28 mouse cellular contexts compared by ENCODE assay signal in the genomic region with DNA sequence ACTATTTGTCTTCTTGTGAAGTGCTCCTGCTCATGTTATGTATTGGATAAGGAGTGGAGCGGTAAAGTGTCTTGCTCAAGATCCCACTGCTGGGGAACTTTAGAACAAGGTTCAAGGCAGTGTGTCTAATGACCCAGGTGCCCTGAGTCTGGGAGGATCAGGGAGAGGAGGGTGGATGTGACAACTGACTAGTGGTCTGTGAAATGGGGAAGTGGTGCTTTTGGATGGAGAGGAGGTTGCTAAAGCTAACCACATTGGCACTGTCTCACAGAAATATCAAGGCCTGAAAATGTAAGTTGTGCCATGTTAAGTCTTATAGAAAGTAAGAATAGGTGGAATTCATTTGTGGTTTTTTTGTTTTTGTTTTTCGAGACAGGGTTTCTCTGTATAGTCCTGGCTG. TPM values are rescaled to one million over a fixed set of nuclear protein-coding genes. Genes with fewer than 3 reads are reported as not detected.
DNase-seq lines count a peak whose midpoint lies in the region; ATAC-seq and TF ChIP-seq lines count a peak whose summit lies in the region.
"Had no signal": no experiment of that assay in that cellular context is flagged by ENCODE, and none has a peak within 500 bp of the region (broad histone marks: within the 10 kb centered on the region; RNA-seq: fewer than 3 reads in every experiment).

No protein-coding gene starts in this region.

- H3K36me3 ChIP-seq in liver, embryonic 16.5 days (ENCODE audit: control insufficient read depth, insufficient read depth): peaks cover 92% of the 10 kb centered on the region
- H3K36me3 ChIP-seq in liver, embryonic 12.5 days: peaks cover 100% of the 10 kb centered on the region
- H3K36me3 ChIP-seq in CH12.LX (replicated peaks in 1 of 2; ENCODE audit: control insufficient read depth in 1 of 2, insufficient read depth in 1 of 2, low read length in 1 of 2): peaks cover 86 to 95% of the 10 kb centered on the region in 2 experiments
- peaks cover 17% of the 10 kb centered on the region; the same call in 1 of the 2 replicates for H3K36me3 ChIP-seq in midbrain, postnatal 0 days (ENCODE audit: insufficient read depth, low read length)

- no peak for TF ChIP-seq RAD21 in CH12.LX (IDR thresholded peaks at IDR 0.05; ENCODE audit: low read depth, low read length)

- no peaks in the 10 kb centered on the region for H3K27me3 ChIP-seq in liver, embryonic 16.5 days (ENCODE audit: control insufficient read depth, insufficient read depth, low read depth, low read length)
- no peaks in the 10 kb centered on the region for H3K27me3 ChIP-seq in liver, embryonic 12.5 days (replicated peaks)
- H3K27me3 ChIP-seq in CH12.LX (replicated peaks): no peaks in the 10 kb centered on the region
- H3K27me3 ChIP-seq in midbrain, postnatal 0 days (ENCODE audit: insufficient read depth, low read length): no peaks in the 10 kb centered on the region
- H3K27me3 ChIP-seq: forebrain, embryonic 12.5 days; midbrain, embryonic 12.5 days; Patski had no signal

- no peaks in the 10 kb centered on the region for H3K9me3 ChIP-seq in liver, embryonic 16.5 days (replicated peaks; ENCODE audit: control insufficient read depth, low read length)
- no peaks in the 10 kb centered on the region for H3K9me3 ChIP-seq in liver, embryonic 12.5 days (replicated peaks)
- H3K9me3 ChIP-seq in CH12.LX (replicated peaks; ENCODE audit: low read length): no peaks in the 10 kb centered on the region
- no peaks in the 10 kb centered on the region for H3K9me3 ChIP-seq in midbrain, postnatal 0 days (ENCODE audit: low read length)
- H3K9me3 ChIP-seq: forebrain, embryonic 12.5 days; midbrain, embryonic 12.5 days had no signal

- no peak for TF ChIP-seq POLR2A in CH12.LX (IDR thresholded peaks at IDR 0.05; ENCODE audit: low read depth, low read length)

- no peak overlapping the region for H3K4me3 ChIP-seq in liver, embryonic 16.5 days (ENCODE audit: low read depth, low read length)
- no peak overlapping the region for H3K4me3 ChIP-seq in liver, embryonic 12.5 days
- no peak overlapping the region for H3K4me3 ChIP-seq in CH12.LX (replicated peaks in 1 of 3; ENCODE audit: low read depth in 2 of 3, low read length in 2 of 3, poor library complexity in 1 of 3)
- H3K4me3 ChIP-seq in midbrain, postnatal 0 days (ENCODE audit: low read depth, low read length): no peak overlapping the region
- H3K4me3 ChIP-seq: forebrain, embryonic 12.5 days; layer of hippocampus, adult 2 months; midbrain, embryonic 12.5 days had no signal

- in situ Hi-C loops in CH12.LX (cut with MboI; ENCODE audit: low pct_ligation_motif_present, low pct_unique_long_range_greater_than_20kb, low sequenced_read_pairs): no loop called here

- peak; percentile 70 for TF ChIP-seq EP300 in CH12.LX (IDR thresholded peaks at IDR 0.05; ENCODE audit: low read length)

- dilution Hi-C loops in CH12.LX (cut with MboI; ENCODE audit: extremely low pct_ligation_motif_present, extremely low pct_unique_long_range_greater_than_20kb, low sequenced_read_pairs): no loop called here

- TF ChIP-seq CTCF in CH12.LX (conservative IDR thresholded peaks at IDR 0.05 in 1 of 2, IDR thresholded peaks at IDR 0.05 in 1 of 2; ENCODE audit: low read depth in 2 of 2, low read length in 2 of 2): no peak
- TF ChIP-seq CTCF in midbrain, postnatal 0 days (IDR thresholded peaks at IDR 0.05): no peak

- H3K4me2 ChIP-seq in liver, embryonic 16.5 days (ENCODE audit: low read depth, low read length): no peak overlapping the region
- no peak overlapping the region for H3K4me2 ChIP-seq in liver, embryonic 12.5 days
- H3K4me2 ChIP-seq in CH12.LX (ENCODE audit: insufficient read depth, low read depth, poor library complexity, severe bottlenecking): no peak overlapping the region
- no peak overlapping the region for H3K4me2 ChIP-seq in midbrain, postnatal 0 days (ENCODE audit: low read depth, low read length, poor library complexity, severe bottlenecking)
- H3K4me2 ChIP-seq: forebrain, embryonic 12.5 days; heart, embryonic 11.5 days; hindbrain, embryonic 14.5 days; midbrain, embryonic 12.5 days had no signal

- peak; percentile 15; the same call in 1 of the 2 replicates for ATAC-seq in liver, embryonic 16.5 days (ENCODE audit: low read depth)
- ATAC-seq in liver, embryonic 12.5 days: no peak
- peak; percentile 96 for ATAC-seq in granulocyte monocyte progenitor cell, adult 5-6 weeks (replicated peaks; ENCODE audit: poor library complexity, severe bottlenecking)
- peak; percentile 69; the same call in 1 of the 2 replicates for ATAC-seq in neutrophil, adult 5-6 weeks (ENCODE audit: extremely low read depth, insufficient number of reproducible peaks, low FRiP score, poor library complexity, severe bottlenecking)
- no peak for ATAC-seq in midbrain, postnatal 0 days (ENCODE audit: low FRiP score)
- no peak for ATAC-seq in erythroblast, adult 5-6 weeks (replicated peaks; ENCODE audit: low FRiP score, poor library complexity, severe bottlenecking)
- ATAC-seq: forebrain, postnatal 0 days; Patski had no signal

- H3K9ac ChIP-seq in liver, embryonic 16.5 days (ENCODE audit: low read depth, low read length): no peak overlapping the region
- no peak overlapping the region for H3K9ac ChIP-seq in liver, embryonic 12.5 days
- H3K9ac ChIP-seq in CH12.LX (ENCODE audit: insufficient read depth, low read depth): no peak overlapping the region
- H3K9ac ChIP-seq in midbrain, postnatal 0 days (replicated peaks; ENCODE audit: low read length, poor library complexity, severe bottlenecking): no peak overlapping the region
- H3K9ac ChIP-seq: forebrain, embryonic 12.5 days; forebrain, postnatal 0 days; hindbrain, embryonic 14.5 days; midbrain, embryonic 12.5 days had no signal

- H3K4me1 ChIP-seq in liver, embryonic 16.5 days (ENCODE audit: control insufficient read depth, low read depth, low read length): no peaks in the 10 kb centered on the region
- no peaks in the 10 kb centered on the region for H3K4me1 ChIP-seq in liver, embryonic 12.5 days
- H3K4me1 ChIP-seq in CH12.LX (ENCODE audit: control insufficient read depth in 1 of 2, insufficient read depth in 2 of 2): peaks cover 0 to 52% of the 10 kb centered on the region in 2 experiments; a peak in 3 of 4 replicates
- H3K4me1 ChIP-seq in midbrain, postnatal 0 days (ENCODE audit: insufficient read depth, low read length): no peaks in the 10 kb centered on the region
- H3K4me1 ChIP-seq: forebrain, embryonic 12.5 days; midbrain, embryonic 12.5 days had no signal

- WGBS in liver, embryonic 16.5 days (ENCODE audit: insufficient replicate concordance): 70% methylated on average over 2 of the region's 2 CpGs
- 90% methylated on average over 2 of the region's 2 CpGs for WGBS in liver, embryonic 12.5 days (ENCODE audit: insufficient replicate concordance)
- WGBS in midbrain, postnatal 0 days: 97% methylated on average over 2 of the region's 2 CpGs

- DNase-seq in CH12.LX (ENCODE audit: extremely low read depth): peak; percentile 79
- DNase-seq in midbrain, postnatal 0 days (ENCODE audit: low spot score): no peak
- DNase-seq in retina, postnatal 1 day: no peak
- DNase-seq: adrenal gland, postnatal 14 days; cerebellum, adult 11-12 months; cerebellum, adult 9-11 months; forebrain, postnatal 0 days; gastrocnemius, postnatal 14 days; heart, adult 18-20 months; heart, postnatal 4 days; kidney, adult 2 months; kidney, postnatal 36 days; liver; lung, adult 18-20 months; lung, postnatal 10 days; right cerebral cortex, postnatal 25 days; thymus, postnatal 14 days had no signal

- H3K79me2 ChIP-seq in CH12.LX (replicated peaks; ENCODE audit: control insufficient read depth, extremely low read depth, insufficient read depth, poor library complexity, severe bottlenecking): peaks cover 3% of the 10 kb centered on the region

- no peak overlapping the region for H3K27ac ChIP-seq in liver, embryonic 16.5 days (ENCODE audit: low read length)
- H3K27ac ChIP-seq in liver, embryonic 12.5 days: no peak overlapping the region
- H3K27ac ChIP-seq in CH12.LX (ENCODE audit: insufficient read depth, low read depth): no peak overlapping the region
- H3K27ac ChIP-seq in midbrain, postnatal 0 days (ENCODE audit: low read depth, low read length): no peak overlapping the region
- H3K27ac ChIP-seq: forebrain, embryonic 12.5 days; hindbrain, embryonic 14.5 days; layer of hippocampus, adult 2 months; midbrain, embryonic 12.5 days had no signal

TF ChIP-seq in CH12.LX, 34 proteins besides CTCF, POLR2A, EP300 and RAD21:
- TF ChIP-seq MYC (IDR thresholded peaks at IDR 0.05; ENCODE audit: low read depth, low read length) (no peak), IRF4 (IDR thresholded peaks at IDR 0.05; ENCODE audit: low read depth, low read length) (peak; percentile 59; the same call in 1 of the 2 replicates), SMC3 (IDR thresholded peaks at IDR 0.05; ENCODE audit: low read depth, low read length) (no peak)

RNA-seq across cellular contexts. Expression of a gene that starts 10.4 kb away (rescaled TPM):
- polyA plus RNA-seq in liver, embryonic 16.5 days (2015; fragmentation: Nextera tagmentation; extraction: Ambion mirVana): 130 and 137 TPM in 2 replicates
- polyA plus RNA-seq in liver, embryonic 12.5 days (2016; fragmentation: Nextera tagmentation; extraction: Ambion mirVana): 242 and 258 TPM in 2 replicates
- total RNA-seq in CH12.LX (2012; rRNA removed): 259 and 305 TPM in 2 replicates
- 282 and 294 TPM in 2 replicates for total RNA-seq in CH12.LX (2014; rRNA removed)
- 313 and 332 TPM in 2 replicates for polyA plus RNA-seq in CH12.LX (2012; ENCODE audit: insufficient read length, low read depth)
- total RNA-seq in granulocyte monocyte progenitor cell, adult 5-6 weeks (2014; fragmentation: Nextera tagmentation): 200 and 228 TPM in 2 replicates
- total RNA-seq in granulocyte monocyte progenitor cell, adult 5-6 weeks (2017): 271 and 288 TPM in 2 replicates
- 22.2 and 26.5 TPM in 2 replicates for total RNA-seq in neutrophil, adult 5-6 weeks (2017)
- total RNA-seq in midbrain, postnatal 0 days (2014; rRNA removed): 17.8 and 18.3 TPM in 2 replicates
- 13.7 and 15.1 TPM in 2 replicates for polyA plus RNA-seq in midbrain, postnatal 0 days (2015; fragmentation: Nextera tagmentation; extraction: Ambion mirVana)
- total RNA-seq in erythroblast, adult 5-6 weeks (2015; ENCODE audit: low replicate concordance): 29.2 and 33.4 TPM in 2 replicates
- 101 and 103 TPM in 2 replicates for total RNA-seq in erythroblast, adult 5-6 weeks (2017; ENCODE audit: low replicate concordance)

RNA-seq across cellular contexts. Expression of a gene that starts 26.3 kb away (rescaled TPM):
- polyA plus RNA-seq in liver, embryonic 16.5 days (2015; fragmentation: Nextera tagmentation; extraction: Ambion mirVana): 158 and 159 TPM in 2 replicates
- polyA plus RNA-seq in liver, embryonic 12.5 days (2016; fragmentation: Nextera tagmentation; extraction: Ambion mirVana): 86.0 and 93.2 TPM in 2 replicates
- total RNA-seq in CH12.LX (2012; rRNA removed) (27.3 and 39.7 TPM in 2 replicates), CH12.LX (2014; rRNA removed) (53.2 and 67.3 TPM in 2 replicates)
- 87.4 and 92.2 TPM in 2 replicates for polyA plus RNA-seq in CH12.LX (2012; ENCODE audit: insufficient read length, low read depth)
- 2.5 and 7.4 TPM in 2 replicates for total RNA-seq in granulocyte monocyte progenitor cell, adult 5-6 weeks (2014; fragmentation: Nextera tagmentation)
- 1.4 and 2.2 TPM in 2 replicates for total RNA-seq in granulocyte monocyte progenitor cell, adult 5-6 weeks (2017)
- 33.3 and 40.8 TPM in 2 replicates for total RNA-seq in neutrophil, adult 5-6 weeks (2017)
- total RNA-seq in midbrain, postnatal 0 days (2014; rRNA removed): 10.1 and 12.9 TPM in 2 replicates
- 13.2 and 15.1 TPM in 2 replicates for polyA plus RNA-seq in midbrain, postnatal 0 days (2015; fragmentation: Nextera tagmentation; extraction: Ambion mirVana)
- total RNA-seq in erythroblast, adult 5-6 weeks (2015; ENCODE audit: low replicate concordance): 38.8 and 51.6 TPM in 2 replicates
- 58.8 and 63.7 TPM in 2 replicates for total RNA-seq in erythroblast, adult 5-6 weeks (2017; ENCODE audit: low replicate concordance)

Comparison
In these comparisons a context has a peak if more than half of its experiments do, and no peak if none do; other contexts are left out.
1. ATAC-seq: peak in liver, embryonic 16.5 days (single experiment), granulocyte monocyte progenitor cell, adult 5-6 weeks (single experiment) and neutrophil, adult 5-6 weeks (single experiment); none in liver, embryonic 12.5 days (single experiment), midbrain, postnatal 0 days (single experiment) and erythroblast, adult 5-6 weeks (single experiment).